Mouse (Mus musculus) cerebellum, postnatal 25 days (tissue): ENCODE data around the gene Ufc1.
A peak's percentile ranks its signal among the peaks of the same experiment; 100 is the strongest.

Experiments used
- DNase-seq, 2 experiments: peaks; one replicate each; pipeline ENCODE4 v3.0.0; 2021; ENCODE audit warnings: mixed read lengths in 2 of 2

Gene Ufc1

DNA sequence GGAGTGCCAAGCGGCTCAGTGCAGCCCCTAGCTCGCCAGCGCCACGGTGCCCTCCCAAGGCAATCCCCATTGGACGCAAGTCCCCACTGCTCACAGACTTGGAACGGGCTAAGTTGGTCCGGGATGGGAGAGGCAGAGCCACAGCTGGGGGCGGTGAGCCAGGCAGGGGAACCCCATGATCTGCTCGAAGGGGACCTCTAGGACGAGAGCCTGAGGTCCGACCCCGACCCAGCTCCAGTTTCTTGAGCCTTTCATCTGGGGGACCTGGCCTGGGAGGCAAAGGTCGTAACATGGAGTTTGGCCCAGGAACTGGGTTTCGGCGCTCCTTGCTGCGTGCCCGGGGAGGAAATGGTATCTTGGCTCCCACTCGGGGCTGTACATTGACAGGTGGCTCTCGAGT lies 8.3 kb downstream of the Ufc1 start:
- DNase-seq: no peak

DNA sequence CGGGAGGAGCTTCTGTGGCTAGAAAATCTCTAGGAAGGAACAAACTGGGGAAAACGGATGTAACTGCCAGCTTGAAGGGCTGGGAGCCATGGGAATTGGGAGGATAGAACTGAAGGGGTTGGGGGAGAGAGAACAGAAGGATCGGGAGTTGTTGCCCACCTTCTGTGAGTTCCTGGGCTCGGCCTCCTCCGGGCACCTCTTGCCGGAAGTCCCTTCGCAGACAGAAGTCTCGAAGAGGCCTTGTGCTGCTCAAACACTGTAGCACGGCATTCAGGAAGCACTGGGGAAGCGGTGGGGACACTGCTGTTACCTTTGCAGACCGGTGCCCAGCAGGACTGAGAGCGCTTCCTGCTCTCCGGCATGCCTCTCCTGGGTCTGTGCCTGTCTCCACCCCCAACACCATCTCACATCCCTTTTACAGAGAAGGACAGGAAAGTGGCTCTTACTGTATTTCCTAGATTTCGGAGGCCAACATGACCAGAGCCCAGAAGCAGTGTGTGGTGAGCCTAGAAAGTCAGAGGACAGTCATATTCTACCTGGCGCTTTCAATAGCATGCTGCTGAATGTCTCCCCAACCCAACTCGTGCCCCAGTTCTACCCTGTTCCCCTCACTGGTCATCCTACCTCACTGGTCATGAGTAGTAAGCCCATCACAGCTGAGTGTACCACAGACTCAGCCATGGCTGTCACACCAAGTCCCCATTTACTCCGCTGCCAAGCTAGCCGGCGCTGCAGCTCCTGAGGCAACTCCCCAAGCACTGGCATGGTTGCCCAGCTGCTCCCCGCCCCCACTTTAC lies 9.5 kb downstream of the Ufc1 start:
- no peak for DNase-seq

DNA sequence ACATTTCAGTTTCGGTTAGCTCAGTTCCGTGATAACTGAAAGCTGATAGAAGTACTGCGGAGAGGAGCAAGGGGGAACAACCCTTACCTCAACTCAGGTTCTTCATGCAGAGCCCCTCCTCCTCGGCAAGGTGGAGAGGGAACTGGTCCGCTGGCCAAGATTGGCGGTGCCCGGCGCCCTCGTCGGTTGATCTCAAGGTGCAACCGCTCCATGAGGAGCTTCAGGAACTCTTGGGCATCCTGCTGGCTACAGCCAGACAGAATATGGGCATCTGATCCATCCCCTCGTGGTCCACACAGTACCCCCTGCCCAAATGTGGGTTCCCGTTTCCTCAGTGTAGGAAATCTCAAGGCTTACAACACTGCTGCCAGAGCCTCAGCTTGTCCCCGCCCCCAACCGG lies 10.3 kb downstream of the Ufc1 start:
- no peak for DNase-seq

DNA sequence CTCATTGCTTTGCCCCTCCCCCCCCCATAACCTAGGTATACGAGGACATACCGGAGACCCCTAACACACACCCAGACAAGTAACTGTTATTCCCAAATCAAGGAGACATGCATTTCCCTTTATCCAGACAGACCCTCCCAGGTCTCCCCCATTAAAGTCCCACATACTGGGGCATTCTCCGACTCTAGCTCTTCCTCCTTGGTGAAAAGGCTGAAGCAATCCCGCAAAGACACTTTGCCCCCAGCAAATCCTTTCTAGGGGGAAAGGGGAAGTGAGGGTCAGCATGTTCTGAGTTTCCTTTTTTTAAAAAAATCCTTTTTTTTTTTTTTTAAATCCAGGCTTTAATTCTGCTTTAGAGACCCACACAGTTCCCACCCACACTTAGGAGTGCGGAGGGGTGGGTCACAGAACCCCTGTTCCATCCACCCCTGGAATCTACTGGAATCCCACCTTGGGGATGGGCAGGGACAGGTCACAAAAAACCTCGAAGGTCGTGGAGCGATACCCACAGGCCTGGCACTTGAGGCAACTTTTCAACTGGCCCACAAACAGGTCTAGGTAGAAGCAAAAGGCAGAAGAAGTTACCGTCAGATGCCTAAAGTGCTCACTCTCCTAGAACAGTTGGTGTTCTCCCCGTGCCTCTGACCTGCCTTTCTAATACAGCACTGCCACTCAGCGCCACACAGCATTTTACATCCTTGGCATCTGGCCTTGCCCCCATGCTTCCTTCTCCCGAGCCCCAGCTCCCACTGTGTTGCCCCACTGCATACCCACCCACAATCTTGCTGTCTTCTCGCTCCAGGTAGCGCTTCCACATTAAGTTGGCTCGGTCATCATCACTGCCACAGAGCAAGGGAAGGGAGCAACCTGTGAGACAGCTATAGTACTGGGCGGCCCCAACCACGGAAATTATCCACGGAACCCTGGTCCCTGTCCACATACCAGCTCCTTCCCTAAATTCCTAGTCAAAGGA lies 11.3 kb downstream of the Ufc1 start:
- DNase-seq: peak in 1 of 2 experiments; percentile 5

DNA sequence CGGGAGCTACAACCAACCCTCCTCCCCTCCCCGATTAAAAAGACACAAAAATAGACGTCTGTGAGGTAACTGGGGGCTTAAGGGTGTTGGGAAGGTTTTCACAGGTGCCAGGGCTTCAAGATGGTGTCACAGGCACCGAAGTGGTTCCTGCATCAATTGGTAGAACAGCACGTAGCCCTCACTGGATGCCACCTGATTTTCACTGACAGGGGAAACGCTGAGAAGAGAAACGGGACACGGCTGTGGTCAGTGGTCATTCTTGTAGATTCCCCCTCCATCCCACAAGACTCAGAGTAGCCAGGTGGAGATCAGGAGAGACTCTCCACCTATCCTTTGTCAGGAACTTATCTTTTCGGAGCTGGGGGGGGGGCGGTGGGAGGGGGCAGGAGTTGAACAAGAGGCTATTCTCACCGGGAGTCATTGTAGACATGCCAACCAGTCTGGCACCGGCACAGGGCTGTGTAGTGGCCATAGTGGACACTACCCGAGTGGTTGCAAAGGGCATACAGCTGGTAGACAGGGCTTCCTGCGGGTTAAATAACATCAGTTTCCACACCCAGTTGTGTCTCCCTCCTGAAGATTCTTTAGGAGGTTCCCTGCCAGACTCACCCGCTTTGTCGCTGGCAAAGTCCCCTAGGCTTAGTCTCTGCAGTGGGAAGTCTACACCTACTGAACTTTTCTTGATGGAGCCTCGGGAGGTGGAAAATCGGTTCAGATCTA lies 12.6 kb downstream of the Ufc1 start:
- peak in 1 of 2 experiments; percentile 8 for DNase-seq

DNA sequence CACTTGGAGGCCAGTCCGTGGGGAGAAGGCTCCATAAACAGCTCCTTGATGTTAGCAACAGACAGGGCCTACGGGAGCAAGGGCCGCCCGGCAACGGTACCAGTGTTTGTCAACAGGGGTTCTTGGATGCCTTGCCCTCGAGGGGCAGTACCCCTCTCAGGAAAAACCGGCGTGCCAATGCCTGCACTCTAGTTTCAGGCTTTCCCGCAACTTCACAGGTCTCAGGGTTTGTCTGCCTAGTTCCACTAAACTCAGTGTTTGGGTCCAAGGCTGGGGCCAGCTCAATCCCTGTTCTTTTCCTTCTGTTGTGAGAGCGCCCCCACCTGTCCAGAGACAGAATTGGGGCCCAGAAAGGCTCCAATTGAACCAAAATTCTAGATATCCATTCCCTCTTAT lies 13.3 kb downstream of the Ufc1 start:
- DNase-seq: peak; percentile 83 to 86

DNA sequence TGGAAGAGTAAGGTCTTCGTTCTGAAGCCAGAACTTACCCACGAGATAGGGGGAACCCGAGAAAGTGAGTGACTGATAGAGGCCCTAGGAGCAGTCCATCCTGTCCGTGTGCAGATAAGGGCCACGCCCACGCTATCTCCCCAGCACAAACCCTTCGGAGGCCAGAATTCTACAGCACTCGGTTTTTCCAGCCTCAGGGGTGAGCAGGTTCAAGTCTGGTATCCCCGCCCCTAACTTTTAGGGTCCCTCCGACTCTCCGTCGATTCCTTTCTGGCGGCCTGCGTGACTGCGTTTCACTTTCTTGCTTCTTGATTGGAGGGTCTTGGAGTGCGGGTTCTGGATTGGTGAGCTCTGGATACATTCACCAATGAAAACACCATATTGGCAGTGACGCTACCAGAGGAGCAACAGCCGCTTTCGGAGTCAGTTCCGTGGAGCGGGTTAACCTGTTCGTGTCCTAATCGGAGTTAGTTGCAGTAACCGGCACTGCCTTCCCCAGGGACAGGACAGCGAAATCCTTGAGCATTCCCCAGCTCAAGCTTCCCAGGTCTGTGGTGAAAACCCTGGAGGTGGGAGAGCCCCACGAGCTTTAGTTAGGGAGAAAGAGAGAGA lies 13.8 kb downstream of the Ufc1 start, which contains the start of gene Ppox:
Gene Ppox, minus strand, starts transcription at position 271 of the 612 bp plus-strand sequence.
- DNase-seq: peak; percentile 92 to 94

DNA sequence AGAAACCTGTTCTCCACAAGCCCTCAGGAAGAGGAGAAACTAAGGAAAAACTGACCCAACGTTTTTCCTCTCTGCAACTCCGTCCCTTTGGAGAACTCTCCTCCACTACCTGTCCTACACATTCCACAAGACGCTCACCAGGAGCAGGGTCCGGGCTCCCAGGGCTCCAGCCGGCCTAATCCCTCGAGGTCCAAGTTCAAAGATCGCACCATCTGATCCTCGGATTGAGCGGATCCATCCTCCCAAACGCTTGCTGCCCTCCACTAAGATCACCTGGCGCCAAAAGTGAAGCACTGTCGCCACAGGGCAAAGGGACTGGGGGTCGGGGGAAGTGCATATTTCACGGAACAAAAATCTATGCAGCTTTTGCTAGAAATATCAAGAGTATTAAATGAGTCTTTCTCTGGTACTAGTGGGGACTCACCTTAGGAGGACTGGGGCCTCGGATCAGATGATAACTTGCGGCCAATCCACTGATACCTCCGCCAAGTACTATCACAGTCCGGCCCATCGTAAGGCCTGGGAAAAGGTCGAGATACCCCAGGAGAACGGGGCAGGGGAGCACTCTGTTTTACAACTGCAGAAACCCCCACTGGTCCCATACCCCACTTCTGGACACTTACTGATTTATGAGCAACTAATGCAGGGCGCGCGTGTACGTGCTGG lies 14.4 kb downstream of the Ufc1 start:
- DNase-seq: no peak

DNA sequence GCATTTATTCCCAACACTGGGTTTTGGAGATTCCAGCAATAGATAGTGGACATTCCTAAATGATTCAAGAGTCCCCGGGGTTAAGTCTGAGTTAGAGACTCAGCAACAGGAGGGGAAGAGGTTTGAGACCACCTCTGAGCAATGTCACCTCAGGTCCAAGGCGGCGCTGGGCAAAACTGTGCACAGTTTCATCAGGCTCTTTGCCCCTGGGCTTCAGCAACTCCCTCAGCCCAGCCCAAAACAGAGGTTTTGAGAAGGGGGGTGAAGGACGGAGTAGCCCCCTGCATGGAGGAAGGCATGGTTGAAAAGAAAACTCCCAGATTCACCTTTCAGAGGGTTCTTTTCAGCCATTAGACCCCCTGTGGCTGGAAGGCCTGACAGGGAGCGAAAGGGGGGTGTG lies 15.1 kb downstream of the Ufc1 start:
- DNase-seq: peak in 1 of 2 experiments; percentile 4

DNA sequence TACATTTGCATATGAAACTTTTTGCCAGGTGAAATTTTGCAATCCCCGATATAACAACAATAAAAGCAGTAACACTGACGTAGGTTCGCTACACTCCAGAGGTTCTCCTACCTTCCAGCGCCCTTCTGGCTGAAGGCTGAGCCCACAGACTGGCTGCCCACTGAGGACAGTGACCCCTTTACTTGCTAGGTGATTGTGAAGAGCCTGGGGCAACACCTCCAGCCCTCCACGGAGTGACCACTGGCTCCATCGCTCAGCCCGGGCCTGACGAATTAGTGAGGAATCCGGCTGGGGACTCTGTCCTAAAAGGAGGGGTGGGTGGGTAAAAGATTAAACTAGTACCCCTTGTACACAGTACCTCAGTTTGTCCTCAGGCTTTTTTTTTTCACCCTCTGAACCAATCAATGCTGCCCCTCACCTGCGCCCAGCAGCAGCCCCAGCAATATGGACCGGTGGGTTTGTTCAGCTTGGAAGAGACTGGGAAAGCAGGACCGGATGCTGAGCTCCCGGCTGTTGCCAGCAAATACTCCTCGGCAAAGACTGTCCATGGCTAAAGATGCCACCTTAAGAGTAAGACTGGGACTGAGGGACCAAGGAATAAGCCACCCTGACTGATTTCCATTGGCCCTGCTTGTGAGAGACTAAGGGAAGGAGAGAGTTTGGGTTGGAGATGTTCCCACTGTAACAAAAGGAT lies 15.7 kb downstream of the Ufc1 start:
- peak in 1 of 2 experiments; percentile 5 for DNase-seq

DNA sequence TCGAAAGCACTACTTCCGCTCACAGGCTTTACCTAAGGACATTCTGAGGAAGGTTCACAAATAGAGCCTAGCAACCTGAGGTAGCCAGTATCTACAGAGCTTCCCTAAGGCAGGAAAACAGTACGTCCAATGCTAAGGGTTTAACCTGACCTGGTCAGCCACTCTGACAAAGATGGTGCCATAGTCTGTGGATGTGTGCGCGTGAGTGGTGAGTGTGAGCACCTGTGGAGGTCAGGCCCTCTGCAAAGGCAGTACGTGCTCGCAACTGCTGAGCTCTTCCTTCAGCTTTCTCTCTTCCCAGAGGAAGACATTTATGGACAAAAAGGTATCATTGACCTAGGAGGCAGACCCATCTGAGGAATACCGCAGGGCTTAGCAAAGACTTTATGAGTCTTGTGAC lies 16.4 kb downstream of the Ufc1 start:
- no peak for DNase-seq

DNA sequence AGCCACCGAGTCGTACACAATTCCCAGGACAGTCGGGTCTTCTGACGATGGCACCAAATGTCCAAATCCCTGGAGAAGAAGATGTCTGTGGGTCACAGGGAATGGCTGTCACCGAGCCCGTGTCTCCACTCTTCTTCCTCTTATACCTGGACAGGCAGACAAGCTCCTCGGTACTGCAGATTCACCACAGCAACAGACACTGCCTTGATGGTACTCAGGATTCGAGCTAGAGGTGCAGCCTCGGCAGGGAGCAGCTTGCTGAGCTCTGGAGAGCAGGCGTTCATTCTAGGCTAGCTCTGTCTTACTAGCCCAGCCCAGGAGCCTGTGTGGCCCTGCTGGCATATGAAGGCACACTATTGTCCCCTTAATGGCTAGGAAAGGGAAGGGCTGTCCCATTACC lies 17.1 kb downstream of the Ufc1 start:
- no peak for DNase-seq

DNA sequence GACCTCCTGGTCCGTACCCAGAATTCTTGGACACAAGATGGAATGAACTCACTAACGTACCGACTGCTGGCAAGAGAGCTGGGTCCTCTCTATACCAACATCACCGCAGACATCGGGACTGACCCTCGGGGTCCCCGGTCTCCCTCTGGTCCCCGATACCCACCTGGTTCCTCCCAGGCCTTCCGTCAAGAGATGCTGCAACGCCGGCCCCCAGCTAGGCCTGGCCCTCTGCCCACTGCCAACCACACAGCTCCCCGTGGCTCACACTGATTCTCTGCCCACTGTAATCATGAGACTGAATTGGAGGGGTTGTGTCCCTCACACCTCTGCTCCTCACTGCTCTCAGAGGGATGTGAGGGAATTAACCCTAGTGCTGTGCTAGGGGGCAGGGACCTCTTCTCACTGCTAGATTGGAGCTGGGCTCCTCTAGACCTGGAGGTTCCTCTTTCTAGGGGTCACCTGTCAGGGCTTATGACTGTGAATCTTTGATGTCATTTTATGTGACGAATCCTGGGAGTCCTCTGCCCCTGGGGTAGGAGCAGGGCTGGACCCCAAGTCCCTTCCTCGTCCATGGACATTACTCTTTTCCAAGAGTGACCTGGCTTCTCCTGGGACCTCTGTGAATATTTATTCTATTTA lies 18.6 kb downstream of the Ufc1 start:
- DNase-seq: no peak

DNA sequence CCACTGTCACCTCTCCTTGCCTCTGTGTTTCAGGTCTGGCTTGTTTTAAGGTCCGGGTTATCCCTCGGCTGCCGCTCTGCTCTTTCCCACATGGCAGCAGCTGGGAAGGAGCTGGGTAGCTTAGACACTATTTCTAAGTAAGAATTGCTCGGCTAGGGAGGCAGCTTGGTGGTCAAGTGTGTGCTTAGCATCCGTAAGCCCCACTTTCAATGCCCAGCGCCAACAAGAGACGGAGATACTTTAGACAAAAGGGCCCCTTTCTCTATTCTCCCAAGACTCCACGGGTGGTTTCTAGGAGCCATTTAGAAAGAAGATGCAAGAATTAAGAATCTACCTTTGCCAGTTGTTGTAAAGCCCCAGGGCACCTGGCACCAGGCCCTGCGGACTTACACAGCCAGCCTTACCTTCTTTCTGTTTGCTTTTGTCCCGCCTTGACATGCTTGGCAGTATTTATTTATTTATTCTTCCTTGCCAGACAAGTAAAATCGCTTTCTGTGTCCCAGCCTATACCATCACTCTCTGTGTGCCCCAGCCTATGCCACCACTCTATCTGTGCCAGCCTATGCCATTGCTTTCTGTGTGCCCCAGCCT lies 19.6 kb downstream of the Ufc1 start:
- DNase-seq: no peak

DNA sequence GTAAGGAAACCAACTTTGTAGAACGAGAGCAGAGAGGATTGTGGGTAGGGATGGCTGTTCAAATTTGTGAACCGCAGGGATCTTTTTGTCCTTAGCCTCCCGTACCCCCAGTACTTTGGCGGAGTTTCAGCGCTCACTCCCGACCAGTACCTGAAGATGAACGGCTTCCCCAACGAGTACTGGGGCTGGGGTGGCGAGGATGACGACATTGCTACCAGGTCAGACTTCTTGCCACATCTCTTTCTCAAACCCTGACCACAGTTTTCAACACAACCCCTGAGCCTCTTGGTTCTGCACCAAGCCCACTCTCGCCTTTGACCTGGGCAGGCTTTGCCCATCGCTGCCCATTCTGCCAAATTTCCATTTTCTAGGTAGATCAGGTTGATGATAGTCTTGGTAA lies 20.7 kb downstream of the Ufc1 start:
- no peak for DNase-seq

DNA sequence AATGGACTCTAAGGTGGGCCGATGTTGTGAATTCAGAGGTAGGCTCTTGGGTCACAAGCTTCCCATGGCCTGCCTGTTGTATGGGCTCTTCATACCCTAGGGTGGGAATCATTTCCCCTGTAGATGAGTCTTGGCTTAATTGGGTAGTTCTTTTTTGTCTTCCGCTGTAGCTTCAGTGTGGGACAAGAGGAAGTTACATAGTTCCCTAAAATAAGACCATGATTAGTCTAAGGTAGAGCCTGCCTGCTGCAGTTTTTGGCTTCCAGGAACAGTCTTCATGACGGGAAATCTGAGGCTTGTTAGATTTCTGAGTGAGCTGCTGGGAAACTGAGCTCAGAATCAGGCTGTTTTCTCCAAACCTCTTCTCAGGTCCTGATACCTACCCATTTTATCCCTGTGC lies 22.7 kb downstream of the Ufc1 start:
- no peak for DNase-seq

DNA sequence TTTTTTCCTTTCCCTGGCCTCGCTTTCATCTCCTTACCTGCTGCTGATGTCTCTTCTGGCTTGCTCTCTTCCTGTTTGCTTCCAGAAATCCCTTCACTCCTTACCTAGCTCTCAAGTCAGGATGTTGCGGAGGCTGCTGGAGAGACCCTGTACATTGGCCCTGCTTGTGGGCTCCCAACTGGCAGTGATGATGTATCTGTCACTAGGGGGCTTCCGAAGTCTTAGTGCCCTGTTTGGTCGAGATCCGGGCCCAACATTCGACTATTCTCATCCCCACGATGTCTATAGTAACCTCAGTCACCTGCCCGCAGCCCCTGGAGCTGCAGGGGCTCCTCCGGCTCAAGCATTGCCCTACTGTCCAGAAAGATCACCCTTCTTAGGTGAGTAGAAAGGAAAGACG lies 23.2 kb downstream of the Ufc1 start:
- DNase-seq: no peak

DNA sequence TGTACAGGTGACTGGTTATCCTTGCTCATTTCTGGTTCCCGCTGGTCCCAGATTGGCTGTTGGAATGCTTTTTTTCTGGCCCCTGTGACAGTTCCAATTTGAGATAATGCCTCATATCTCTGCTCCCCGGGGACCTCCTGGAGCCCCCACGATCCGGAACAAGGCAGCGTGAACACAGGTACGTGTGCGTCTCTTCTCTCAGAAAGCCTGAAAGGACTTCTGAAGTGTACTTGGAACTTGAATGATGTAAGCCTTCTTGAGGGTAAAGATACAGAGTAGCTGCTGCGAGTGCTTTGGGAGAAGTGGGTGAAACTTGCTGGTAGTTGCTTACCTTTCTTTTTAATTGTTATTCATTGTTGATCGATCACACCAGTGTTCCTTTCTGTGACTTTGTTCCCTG lies 23.6 kb downstream of the Ufc1 start:
- DNase-seq: no peak

DNA sequence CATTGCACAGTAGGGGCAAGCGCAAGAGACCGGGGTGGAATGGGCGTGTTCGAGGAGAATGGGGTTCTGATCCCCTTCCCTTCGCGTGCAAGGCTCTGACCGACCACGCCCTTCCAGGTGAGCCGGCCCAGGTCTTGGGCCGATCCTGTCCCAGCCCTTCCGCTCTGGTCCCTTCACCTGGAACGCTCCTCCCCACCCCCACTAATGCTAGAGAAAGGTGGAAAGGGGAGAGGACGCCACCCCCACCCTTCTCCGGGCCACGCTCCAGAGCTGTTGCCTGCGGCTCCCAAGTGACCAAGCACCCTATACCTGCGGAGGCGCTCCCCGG lies 24.3 kb downstream of the Ufc1 start:
- DNase-seq: peak in 1 of 2 experiments; percentile 70

DNA sequence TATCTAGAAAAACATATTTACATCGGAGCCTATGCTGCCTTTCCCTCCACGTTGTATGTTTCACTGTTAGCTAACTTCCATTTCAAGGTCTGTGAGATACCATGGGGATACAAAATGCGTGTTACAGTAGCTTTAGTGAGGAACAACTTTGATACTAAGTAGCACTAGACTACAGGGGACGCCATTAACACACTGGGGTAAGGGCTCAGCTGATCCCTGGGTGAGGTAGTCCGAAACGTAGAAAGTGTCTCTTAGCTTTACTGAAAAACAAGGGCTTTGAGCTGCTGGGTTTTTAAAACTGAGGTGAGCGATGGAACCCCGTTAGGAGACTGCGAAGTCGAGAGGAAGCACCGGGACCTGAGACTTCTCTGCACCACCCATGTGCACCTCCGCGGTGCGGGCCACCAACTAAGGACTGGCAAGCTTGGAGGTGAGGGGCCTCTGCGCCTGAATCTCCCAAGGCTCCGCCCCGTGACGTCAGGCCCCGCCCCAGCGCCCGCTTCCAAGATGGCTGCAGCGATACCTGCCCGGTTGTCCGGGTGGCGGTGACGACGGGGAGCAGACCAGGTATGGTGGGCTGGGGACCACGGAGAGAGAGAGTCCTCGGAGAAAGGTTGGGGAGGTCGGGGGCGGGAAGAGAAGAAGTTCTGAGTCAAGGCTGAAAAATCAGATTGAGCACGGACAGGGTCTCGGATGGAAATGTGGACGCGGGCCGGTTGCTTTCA lies 24.8 kb downstream of the Ufc1 start, which contains the start of gene B4galt3:
Gene B4galt3, plus strand, starts transcription at position 481 of the 725 bp plus-strand sequence.
- DNase-seq: peak; percentile 99
